Mouse (Mus musculus): ENCODE results near the gene Zbtb16. TPM values are rescaled to one million over a fixed set of nuclear protein-coding genes. Genes with fewer than 3 reads are reported as not detected.

Zbtb16 gene
- total RNA-seq, 2 experiments from 2014 or later = 70.1 to 157 TPM

DNA sequence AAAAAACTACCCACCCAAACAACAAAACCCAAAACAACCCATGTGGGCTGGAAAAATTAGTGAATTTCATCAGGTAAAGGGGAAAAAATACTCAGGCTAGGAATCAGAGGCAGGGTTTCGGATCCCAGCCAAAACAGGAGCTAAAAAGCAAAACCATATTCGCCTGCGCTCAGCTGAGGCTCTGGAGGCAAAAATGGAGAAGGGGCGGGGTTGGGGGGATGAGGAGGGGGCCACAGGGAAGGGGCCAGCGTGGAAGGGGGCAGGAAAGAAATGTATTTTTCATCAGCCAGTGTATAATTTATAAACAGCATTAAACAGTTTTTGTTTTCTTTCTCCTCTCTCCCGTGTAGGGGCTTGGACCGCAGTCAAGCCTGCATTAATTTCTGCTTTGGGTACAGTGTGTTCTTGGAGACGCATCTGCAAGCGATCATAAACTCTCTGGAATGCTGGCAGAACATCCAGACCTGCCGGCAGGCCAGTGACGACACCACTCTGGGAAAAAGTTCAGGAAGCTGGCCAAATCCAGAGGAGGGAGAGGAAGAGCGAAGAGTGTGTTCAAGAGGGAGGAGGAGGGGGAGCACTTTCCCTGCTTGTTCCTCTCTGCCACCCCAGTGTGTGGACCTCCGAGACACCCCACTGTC lies 98.7 kb downstream of the Zbtb16 start:
- intact Hi-C loops (cut with DNase I; ENCODE audit: low total_unique reads) = no loop called here
- DNase-seq = peak; percentile 90

DNA sequence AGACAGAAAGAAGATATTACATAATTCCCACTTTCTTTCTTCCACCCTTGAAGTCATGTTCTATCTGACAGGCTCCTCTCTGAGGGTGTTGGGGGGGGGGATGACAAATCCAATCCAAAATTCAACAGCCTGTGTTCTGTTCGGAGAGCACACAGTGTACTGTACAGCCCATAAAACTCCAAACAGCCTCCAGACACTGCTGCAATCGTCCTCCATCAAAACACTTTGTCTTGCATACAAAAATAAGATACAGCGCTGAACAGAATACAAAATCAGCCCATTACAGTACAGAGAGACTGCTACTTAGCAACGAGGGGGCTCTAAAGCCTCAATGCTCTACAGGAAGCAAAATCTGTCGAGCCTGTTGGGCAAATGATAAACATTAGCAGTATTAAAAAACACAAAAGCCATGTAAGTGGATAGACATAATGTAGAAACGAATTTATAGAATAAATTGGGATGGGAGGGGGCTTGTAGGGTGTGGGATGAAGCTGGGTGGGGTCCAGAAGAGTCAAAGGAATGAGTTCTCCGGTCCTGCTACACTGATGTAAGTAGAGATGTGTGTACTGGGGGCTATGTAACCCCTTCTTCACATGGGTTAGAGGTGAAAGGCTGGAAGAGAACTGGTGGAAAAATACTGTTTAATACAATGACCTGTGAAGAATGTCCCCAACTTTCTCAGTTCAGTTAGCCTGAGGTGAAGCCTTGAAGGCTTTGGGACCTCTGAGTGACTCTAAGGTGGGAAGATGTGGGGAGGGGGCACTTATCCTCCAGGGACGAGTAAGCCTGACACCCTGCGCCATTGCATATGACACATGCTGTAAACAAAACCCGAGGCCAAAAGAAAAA lies 99.4 kb downstream of the Zbtb16 start:
- intact Hi-C loops (cut with DNase I; ENCODE audit: low total_unique reads) = no loop called here
- no peak for DNase-seq

DNA sequence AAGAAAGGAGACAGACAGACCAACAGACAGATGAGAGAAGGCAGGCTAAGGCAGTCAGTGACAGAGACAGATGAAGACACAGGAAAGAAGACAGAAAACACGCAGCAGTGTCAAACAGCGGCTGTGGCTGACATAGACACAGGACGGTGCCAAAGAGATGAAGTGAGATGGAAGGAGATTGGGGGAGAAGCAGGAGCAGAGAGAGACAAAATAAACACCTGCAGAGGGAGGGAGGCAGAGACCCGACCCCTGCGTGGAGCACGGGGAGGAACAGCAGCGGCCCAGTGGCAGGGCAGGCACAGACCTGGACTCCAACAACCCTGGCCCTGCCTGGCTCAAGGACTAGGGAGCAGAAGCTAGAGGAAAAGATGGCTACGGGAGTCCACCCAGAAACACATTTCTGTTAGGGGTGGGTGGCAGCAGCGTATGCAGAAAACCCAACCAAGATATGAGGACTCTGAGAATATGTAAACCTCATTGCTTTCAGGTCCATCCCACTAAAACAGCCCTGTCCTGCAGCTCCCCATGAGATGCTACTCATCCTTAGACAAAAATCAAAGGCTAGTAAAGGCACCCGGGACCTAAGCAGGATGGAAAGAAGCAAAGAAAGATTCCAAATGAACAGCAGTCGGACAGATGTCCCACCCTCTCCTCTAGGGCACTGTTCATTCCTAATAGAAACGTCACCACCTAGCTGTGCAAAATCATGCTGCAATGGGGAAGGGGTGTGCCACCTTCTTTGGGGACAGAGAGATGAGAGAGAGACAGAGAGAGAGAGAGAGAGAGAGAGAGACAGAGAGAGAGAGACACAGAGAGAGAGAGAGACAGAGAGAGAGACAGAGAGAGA lies 100.3 kb downstream of the Zbtb16 start:
- no peak for DNase-seq
- intact Hi-C loops (cut with DNase I; ENCODE audit: low total_unique reads) = no loop called here

- no peak for DNase-seq
- intact Hi-C loops (cut with DNase I; ENCODE audit: low total_unique reads) = loop anchor here (5.0 kb wide), 2 partner anchors 83 to 102 kb away; partner anchors contain the start of gene Zbtb16
Measured at GRCm38 (mm10) chr9:48734725-48735465, 101.1 kb downstream of the Zbtb16 start.

DNA sequence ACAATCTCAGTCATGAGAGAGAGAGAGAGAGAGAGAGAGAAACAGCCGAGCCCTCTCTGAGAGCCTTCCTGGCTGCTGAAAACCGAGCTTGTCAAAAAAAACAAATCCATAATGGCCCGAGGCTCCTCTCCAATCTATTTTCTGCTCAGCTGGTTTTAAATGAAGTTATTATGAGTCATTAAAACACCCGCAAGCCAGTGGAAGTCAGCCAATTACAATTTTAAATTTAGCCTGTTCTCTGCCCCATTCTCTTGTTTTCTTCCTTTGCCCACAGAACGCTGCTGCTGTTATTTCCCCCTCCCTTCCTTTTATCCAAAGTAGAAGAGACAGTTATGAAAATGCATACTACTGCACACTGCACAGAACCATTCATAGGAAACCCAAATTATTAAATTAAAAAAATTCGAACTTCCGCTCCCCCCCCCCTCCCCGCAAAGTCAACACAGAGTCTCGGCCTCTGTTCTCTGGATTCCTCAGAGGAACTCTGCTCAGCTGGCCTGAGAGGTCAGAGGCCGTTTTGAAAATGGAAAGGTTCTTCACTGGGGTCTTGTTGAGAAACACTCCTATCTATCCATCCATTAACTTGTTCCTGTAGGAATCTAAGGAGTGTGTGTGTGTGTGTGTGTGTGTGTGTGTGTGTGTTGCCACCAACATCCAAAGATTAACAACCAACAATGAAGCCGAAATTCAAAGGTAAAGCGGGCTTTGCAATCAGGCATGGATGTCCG lies 102.0 kb downstream of the Zbtb16 start:
- intact Hi-C loops (cut with DNase I; ENCODE audit: low total_unique reads) = loop anchor here (5.0 kb wide), 2 partner anchors 82 to 103 kb away; partner anchors contain the start of gene Zbtb16
- DNase-seq = no peak

DNA sequence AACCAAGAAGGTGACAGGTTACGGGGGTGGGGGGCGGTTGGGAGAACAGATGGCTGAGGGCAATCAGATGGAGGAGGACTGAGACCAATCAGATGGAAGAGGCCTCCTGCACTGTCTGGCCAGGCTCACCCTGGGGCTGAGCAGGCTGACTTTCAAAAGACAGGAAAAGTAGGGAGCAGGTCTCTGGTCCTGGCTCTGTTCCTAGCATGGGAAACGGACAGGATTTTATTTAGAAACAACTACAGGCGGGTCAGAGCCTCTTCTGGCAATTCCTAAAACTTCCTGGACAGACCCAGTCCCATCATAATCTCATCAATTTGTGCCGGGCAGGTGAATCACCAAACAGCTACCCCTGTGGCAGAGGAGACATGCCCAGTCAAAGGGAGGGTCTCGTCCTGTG lies 102.9 kb downstream of the Zbtb16 start:
- intact Hi-C loops (cut with DNase I; ENCODE audit: low total_unique reads) = loop anchor here (5.0 kb wide), 2 partner anchors 81 to 104 kb away; partner anchors contain the start of gene Zbtb16
- DNase-seq = no peak

- DNase-seq = no peak
- intact Hi-C loops (cut with DNase I; ENCODE audit: low total_unique reads) = loop anchor here (5.0 kb wide), 2 partner anchors 80 to 105 kb away; partner anchors contain the start of gene Zbtb16
Measured at GRCm38 (mm10) chr9:48731651-48732536, 104.1 kb downstream of the Zbtb16 start.

DNA sequence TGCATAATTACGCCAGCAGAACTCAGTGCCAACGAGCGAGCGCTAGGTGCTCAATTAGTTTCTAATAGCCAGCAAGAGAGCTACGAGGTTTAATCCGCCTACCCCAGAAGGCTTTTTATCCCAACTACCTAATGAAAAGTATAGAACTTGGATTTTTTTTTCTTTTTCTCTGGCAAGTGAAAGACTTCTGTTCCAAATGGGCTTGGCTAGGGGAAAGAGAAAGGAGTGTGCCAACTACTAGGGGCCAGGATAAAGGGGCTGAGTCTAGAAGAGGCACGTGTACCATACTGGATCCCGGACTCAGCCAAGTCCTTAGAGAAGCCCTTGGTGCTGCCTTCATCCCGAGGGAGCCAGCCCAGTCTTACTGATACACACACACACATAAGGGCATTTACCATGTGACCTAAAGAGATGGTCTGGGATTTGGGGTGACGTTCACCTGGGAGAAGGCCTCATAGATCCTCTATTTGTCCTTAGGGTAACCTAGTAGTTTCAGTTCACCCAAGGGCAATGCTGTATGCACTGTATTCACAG lies 105.5 kb downstream of the Zbtb16 start:
- intact Hi-C loops (cut with DNase I; ENCODE audit: low total_unique reads) = loop anchor here (5.0 kb wide), 2 partner anchors 78 to 107 kb away; partner anchors contain the start of gene Zbtb16
- no peak for DNase-seq

- intact Hi-C loops (cut with DNase I; ENCODE audit: low total_unique reads) = no loop called here
- DNase-seq = peak; percentile 53
Measured at GRCm38 (mm10) chr9:48729471-48729870, 106.6 kb downstream of the Zbtb16 start.

- intact Hi-C loops (cut with DNase I; ENCODE audit: low total_unique reads) = no loop called here
- no peak for DNase-seq
Measured at GRCm38 (mm10) chr9:48728731-48729123, 107.3 kb downstream of the Zbtb16 start.

DNA sequence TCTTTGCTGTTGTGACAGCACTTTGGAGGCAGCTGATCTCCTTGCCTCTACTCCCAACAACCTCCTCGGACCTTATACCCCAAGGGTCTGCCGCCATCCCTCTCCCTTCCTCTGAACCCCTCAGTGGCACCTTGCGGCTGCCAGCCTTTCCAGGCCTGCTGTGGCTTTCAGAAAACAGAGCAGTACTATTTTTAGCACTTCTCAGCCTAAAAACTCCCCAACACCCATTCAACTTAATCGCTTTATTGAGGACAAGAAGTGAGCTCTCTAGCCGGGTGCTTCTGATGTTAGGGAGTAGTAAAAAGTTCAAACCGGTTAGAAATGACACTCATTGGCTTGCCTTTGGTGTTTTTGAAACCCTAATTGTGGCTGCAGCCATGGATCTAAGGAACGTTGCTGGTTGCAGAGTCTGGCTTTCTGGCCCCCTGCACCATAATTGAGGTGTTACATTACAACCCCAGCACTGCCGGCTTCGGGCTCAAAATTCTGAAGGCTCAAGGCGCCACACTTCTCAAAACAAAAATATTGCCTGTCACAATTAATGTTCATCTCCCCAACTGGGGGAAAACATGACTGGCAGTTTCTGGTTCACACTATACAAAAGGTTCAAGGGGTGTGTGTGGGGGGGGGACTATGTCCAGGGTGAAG lies 107.8 kb downstream of the Zbtb16 start:
- no peak for DNase-seq
- intact Hi-C loops (cut with DNase I; ENCODE audit: low total_unique reads) = no loop called here

DNA sequence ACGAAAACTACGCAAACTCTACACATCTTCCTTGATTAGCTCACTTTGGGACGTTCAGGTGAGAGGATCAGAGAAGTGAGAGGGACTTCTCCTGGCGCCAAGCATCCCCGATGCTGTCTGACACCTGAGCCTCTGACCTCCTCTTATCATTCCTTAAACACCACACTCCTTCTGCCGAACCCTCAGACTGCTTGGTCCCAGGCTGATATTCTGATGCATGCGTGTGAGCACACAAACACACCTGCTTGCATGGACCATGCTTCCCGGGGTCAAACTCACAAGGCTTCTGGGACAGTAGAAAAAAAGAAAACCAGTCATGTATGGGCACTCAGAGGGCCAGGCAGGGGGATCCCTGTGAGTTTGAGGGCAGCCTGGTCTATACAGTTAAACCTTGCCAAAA lies 109.7 kb downstream of the Zbtb16 start:
- no peak for DNase-seq
- intact Hi-C loops (cut with DNase I; ENCODE audit: low total_unique reads) = no loop called here

- no peak for DNase-seq
- intact Hi-C loops (cut with DNase I; ENCODE audit: low total_unique reads) = no loop called here
Measured at GRCm38 (mm10) chr9:48725918-48726317, 110.1 kb downstream of the Zbtb16 start.

DNA sequence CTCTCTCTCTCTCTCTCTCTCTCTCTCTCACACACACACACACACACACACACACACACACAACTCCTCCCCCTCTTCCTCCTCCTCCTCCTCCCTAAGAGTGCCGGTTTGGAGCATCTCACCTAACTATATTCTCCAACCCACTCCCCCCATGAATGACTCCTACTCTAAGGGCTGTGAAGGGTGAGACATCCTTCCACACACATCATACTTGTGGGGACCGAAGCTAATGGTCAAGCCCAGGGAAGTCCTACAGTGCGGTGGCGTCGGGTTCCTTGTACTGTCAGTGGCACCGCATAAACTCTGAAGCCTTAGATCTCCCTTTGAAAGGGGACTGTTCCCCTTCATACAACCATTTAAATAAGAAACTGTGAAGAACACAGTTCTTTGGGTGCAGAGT lies 110.9 kb downstream of the Zbtb16 start:
- DNase-seq = no peak
- intact Hi-C loops (cut with DNase I; ENCODE audit: low total_unique reads) = no loop called here

DNA sequence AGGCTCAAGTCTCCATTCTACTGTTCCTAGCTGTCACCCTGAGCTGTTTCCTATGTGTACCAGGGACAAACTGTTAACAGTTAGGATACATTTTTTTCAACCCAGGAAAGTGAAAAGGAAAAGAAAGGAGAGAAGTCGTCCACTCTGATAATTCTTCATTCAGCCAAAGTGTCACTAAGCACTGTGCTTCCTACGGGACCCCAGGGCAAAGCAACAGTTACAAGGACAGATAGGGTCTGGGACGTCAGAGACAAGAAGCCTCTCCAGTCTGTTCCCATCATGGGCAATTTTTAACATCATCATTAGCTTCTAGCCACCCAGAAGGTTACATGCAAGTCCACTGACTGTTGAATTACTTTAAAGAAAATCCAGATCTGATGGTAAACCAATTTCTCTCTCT lies 111.3 kb downstream of the Zbtb16 start:
- DNase-seq = no peak
- intact Hi-C loops (cut with DNase I; ENCODE audit: low total_unique reads) = no loop called here

GRCm38 (mm10) chr9:48723511-48724304 lies 112.3 kb downstream of the Zbtb16 start:
- peak; percentile 60 for DNase-seq
- intact Hi-C loops (cut with DNase I; ENCODE audit: low total_unique reads) = no loop called here
